Mouse (Mus musculus): ENCODE measurements around the gene Nqo2. TPM values are rescaled to one million over a fixed set of nuclear protein-coding genes. Genes with fewer than 3 reads are reported as not detected.

Gene Nqo2
- polyA plus RNA-seq, 1 experiment from 2014 or later, result 8.3 TPM

GRCm38 (mm10) chr13:33966025-33966412 is 1.5 kb downstream of the Nqo2 start:
- Histone ChIP-seq H3K4me3 (ENCODE audit: low read depth, low read length) (no peak overlapping the region), H3K4me1 (ENCODE audit: control insufficient read depth, insufficient read depth, low read length) (0 out of 2 replicates have a peak, but pooled peaks cover 5% of the 10 kb centered on the region), H3K36me3 (ENCODE audit: control insufficient read depth, insufficient read depth, low read length) (no peaks in the 10 kb centered on the region), H3K4me2 (ENCODE audit: low read depth, low read length) (no peak overlapping the region), H3K9me3 (ENCODE audit: control insufficient read depth, low read length) (no peaks in the 10 kb centered on the region), H3K27ac (ENCODE audit: low read depth, low read length) (no peak overlapping the region), H3K9ac (replicated peaks; ENCODE audit: low read depth, low read length) (no peak overlapping the region), H3K27me3 (ENCODE audit: control insufficient read depth, insufficient read depth, low read length) (no peaks in the 10 kb centered on the region)
- ATAC-seq (ENCODE audit: low read depth), result no peak
- WGBS, result 77% methylated on average over 4 of the region's 4 CpGs

DNA sequence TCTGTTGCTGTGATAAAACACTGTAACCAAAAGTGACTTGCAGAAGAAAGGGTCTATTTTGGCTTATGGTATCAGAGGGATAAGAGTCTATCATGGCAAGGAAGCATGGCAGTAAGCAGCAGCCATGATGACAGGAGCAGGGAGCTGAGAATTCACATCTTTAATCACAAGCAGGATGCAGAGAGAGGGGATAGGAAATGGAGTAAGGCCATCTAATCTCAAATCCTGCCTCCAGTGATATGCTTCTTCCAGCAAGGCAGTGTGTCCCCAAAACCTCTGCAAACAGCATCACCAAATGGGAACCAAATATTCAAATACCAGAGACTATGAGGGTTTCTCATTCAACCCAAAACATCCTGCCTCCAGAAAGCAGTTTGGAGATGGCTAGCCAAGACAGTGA is 2.1 kb downstream of the Nqo2 start:
- Histone ChIP-seq H3K27ac (ENCODE audit: low read depth, low read length) (no peak overlapping the region), H3K4me2 (ENCODE audit: low read depth, low read length) (no peak overlapping the region), H3K36me3 (ENCODE audit: control insufficient read depth, insufficient read depth, low read length) (no peaks in the 10 kb centered on the region), H3K9ac (replicated peaks; ENCODE audit: low read depth, low read length) (no peak overlapping the region), H3K4me3 (ENCODE audit: low read depth, low read length) (no peak overlapping the region), H3K9me3 (ENCODE audit: control insufficient read depth, low read length) (no peaks in the 10 kb centered on the region), H3K27me3 (ENCODE audit: control insufficient read depth, insufficient read depth, low read length) (no peaks in the 10 kb centered on the region), H3K4me1 (ENCODE audit: control insufficient read depth, insufficient read depth, low read length) (0 out of 2 replicates have a peak, but pooled peaks cover 5% of the 10 kb centered on the region)
- ATAC-seq (ENCODE audit: low read depth), result no peak

GRCm38 (mm10) chr13:33989625-33990024 is 25.1 kb downstream of the Nqo2 start:
- Histone ChIP-seq H3K4me1 (ENCODE audit: control insufficient read depth, insufficient read depth, low read length) (no peaks in the 10 kb centered on the region), H3K9me3 (ENCODE audit: control insufficient read depth, low read length) (no peaks in the 10 kb centered on the region), H3K27me3 (ENCODE audit: control insufficient read depth, insufficient read depth, low read length) (no peaks in the 10 kb centered on the region), H3K9ac (replicated peaks; ENCODE audit: low read depth, low read length) (no peak overlapping the region), H3K4me3 (ENCODE audit: low read depth, low read length) (no peak overlapping the region), H3K4me2 (ENCODE audit: low read depth, low read length) (no peak overlapping the region), H3K27ac (ENCODE audit: low read depth, low read length) (no peak overlapping the region), H3K36me3 (ENCODE audit: control insufficient read depth, insufficient read depth, low read length) (no peaks in the 10 kb centered on the region)
- 80% methylated on average over 5 of the region's 5 CpGs for WGBS
- no peak for ATAC-seq (ENCODE audit: low read depth)

DNA sequence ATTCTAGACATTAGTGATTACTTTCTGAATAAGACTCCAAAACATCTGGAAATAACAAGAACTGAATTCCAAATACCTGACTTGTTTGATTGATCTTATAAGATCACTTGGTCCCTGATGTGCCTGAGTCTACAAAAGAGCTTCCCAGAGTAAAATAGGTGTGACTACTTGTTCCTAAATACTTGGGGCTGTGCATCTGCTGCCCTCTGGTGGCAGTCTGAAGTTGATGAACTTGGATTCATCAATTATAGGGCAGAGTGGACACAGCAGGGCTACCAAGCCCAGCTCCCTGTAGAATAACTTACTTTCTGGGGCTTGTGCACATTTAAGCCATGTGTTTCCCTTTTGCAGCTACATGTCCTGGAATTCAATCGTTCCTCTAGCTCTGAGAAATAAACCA is 30.7 kb downstream of the Nqo2 start:
- WGBS, result 32% methylated on average over 1 of the region's 1 CpGs
- Histone ChIP-seq H3K27me3 (ENCODE audit: control insufficient read depth, insufficient read depth, low read length) (no peaks in the 10 kb centered on the region), H3K27ac (ENCODE audit: low read depth, low read length) (no peak overlapping the region), H3K4me2 (ENCODE audit: low read depth, low read length) (no peak overlapping the region), H3K4me3 (ENCODE audit: low read depth, low read length) (no peak overlapping the region), H3K9ac (replicated peaks; ENCODE audit: low read depth, low read length) (no peak overlapping the region), H3K4me1 (ENCODE audit: control insufficient read depth, insufficient read depth, low read length) (no peaks in the 10 kb centered on the region), H3K9me3 (ENCODE audit: control insufficient read depth, low read length) (no peaks in the 10 kb centered on the region), H3K36me3 (ENCODE audit: control insufficient read depth, insufficient read depth, low read length) (no peaks in the 10 kb centered on the region)
- no peak for ATAC-seq (ENCODE audit: low read depth)

GRCm38 (mm10) chr13:34002058-34003006 is 37.8 kb downstream of the Nqo2 start, which contains the start of the genes Ripk1 and Serpinb6a:
Gene Ripk1 (plus strand): TSS chr13:34002363.
Gene Serpinb6a (minus strand): TSS chr13:34002794.
- H3K36me3 ChIP-seq (ENCODE audit: control insufficient read depth, insufficient read depth, low read length), result no peaks in the 10 kb centered on the region
- peak within 1 kb of the TSS; percentile 83 for H3K4me2 ChIP-seq (ENCODE audit: low read depth, low read length)
- ATAC-seq (ENCODE audit: low read depth), result peak; percentile 96
- H3K9me3 ChIP-seq (ENCODE audit: control insufficient read depth, low read length), result no peaks in the 10 kb centered on the region
- peak within 1 kb of the TSS; percentile 88 for H3K27ac ChIP-seq (ENCODE audit: low read depth, low read length)
- H3K4me1 ChIP-seq (ENCODE audit: control insufficient read depth, insufficient read depth, low read length), result no peaks in the 10 kb centered on the region
- WGBS, result under 1% methylated on average over 86 of the region's 92 CpGs
- peak within 1 kb of the TSS; percentile 90 for H3K9ac ChIP-seq (replicated peaks; ENCODE audit: low read depth, low read length)
- no peaks in the 10 kb centered on the region for H3K27me3 ChIP-seq (ENCODE audit: control insufficient read depth, insufficient read depth, low read length)
- peak within 1 kb of the TSS; percentile 96 for H3K4me3 ChIP-seq (ENCODE audit: low read depth, low read length)

- no peaks in the 10 kb centered on the region for H3K9me3 ChIP-seq (ENCODE audit: control insufficient read depth, low read length)
- peak overlapping the region; percentile 96 for H3K4me3 ChIP-seq (ENCODE audit: low read depth, low read length)
- H3K27ac ChIP-seq (ENCODE audit: low read depth, low read length), result peak overlapping the region; percentile 52; the same call in 1 of the 2 replicates
- H3K4me2 ChIP-seq (ENCODE audit: low read depth, low read length), result peak overlapping the region; percentile 83
- WGBS, result 13% methylated on average over 5 of the region's 5 CpGs
- H3K36me3 ChIP-seq (ENCODE audit: control insufficient read depth, insufficient read depth, low read length), result no peaks in the 10 kb centered on the region
- H3K9ac ChIP-seq (replicated peaks; ENCODE audit: low read depth, low read length), result peak overlapping the region; percentile 90; the same call in 1 of the 2 replicates
- no peaks in the 10 kb centered on the region for H3K27me3 ChIP-seq (ENCODE audit: control insufficient read depth, insufficient read depth, low read length)
- ATAC-seq (ENCODE audit: low read depth), result peak; percentile 12; the same call in 1 of the 2 replicates
- H3K4me1 ChIP-seq (ENCODE audit: control insufficient read depth, insufficient read depth, low read length), result no peaks in the 10 kb centered on the region
Observed at GRCm38 (mm10) chr13:34003058-34003457, 38.6 kb downstream of the Nqo2 start.

- Histone ChIP-seq H3K27ac (ENCODE audit: low read depth, low read length) (no peak overlapping the region), H3K27me3 (ENCODE audit: control insufficient read depth, insufficient read depth, low read length) (no peaks in the 10 kb centered on the region), H3K4me3 (ENCODE audit: low read depth, low read length) (no peak overlapping the region), H3K4me2 (ENCODE audit: low read depth, low read length) (no peak overlapping the region), H3K4me1 (ENCODE audit: control insufficient read depth, insufficient read depth, low read length) (no peaks in the 10 kb centered on the region), H3K36me3 (ENCODE audit: control insufficient read depth, insufficient read depth, low read length) (0 out of 2 replicates have a peak, but pooled peaks cover 3% of the 10 kb centered on the region), H3K9ac (replicated peaks; ENCODE audit: low read depth, low read length) (no peak overlapping the region), H3K9me3 (ENCODE audit: control insufficient read depth, low read length) (no peaks in the 10 kb centered on the region)
- ATAC-seq (ENCODE audit: low read depth), result no peak
- WGBS, result 74% methylated on average over 2 of the region's 2 CpGs
Observed at GRCm38 (mm10) chr13:34007234-34007633, 42.7 kb downstream of the Nqo2 start.

DNA sequence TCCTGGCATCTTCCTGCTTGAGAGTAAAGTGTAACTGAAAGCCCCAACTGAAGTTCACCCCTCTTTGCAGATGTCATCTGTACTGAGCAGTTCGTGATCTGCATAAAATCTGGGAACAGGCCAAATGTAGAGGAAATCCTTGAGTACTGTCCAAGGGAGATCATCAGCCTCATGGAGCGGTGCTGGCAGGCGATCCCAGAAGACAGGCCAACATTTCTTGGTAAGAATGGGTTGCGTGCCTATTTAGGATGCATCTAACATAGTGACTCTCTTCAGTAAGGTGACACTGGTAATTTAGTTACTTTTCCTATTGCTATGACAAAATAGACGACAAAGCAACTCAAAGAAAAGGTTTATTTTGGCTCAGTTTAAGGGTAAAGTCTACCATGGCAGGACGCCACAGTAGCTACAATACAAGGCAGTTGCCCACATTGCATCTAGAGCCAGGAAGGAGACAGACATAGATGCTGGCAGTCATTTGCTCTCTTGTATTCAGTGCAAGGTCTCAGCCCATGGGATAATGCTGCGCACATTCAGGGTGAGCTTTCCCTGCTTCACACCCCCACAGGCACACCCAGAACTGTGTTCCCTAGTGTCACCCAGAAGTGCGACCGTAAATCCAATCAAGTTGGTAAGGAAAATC is 52.6 kb downstream of the Nqo2 start:
- no peaks in the 10 kb centered on the region for H3K4me1 ChIP-seq (ENCODE audit: control insufficient read depth, insufficient read depth, low read length)
- peaks cover 17% of the 10 kb centered on the region for H3K36me3 ChIP-seq (ENCODE audit: control insufficient read depth, insufficient read depth, low read length)
- H3K27ac ChIP-seq (ENCODE audit: low read depth, low read length), result no peak overlapping the region
- no peaks in the 10 kb centered on the region for H3K27me3 ChIP-seq (ENCODE audit: control insufficient read depth, insufficient read depth, low read length)
- H3K9me3 ChIP-seq (ENCODE audit: control insufficient read depth, low read length), result no peaks in the 10 kb centered on the region
- H3K4me2 ChIP-seq (ENCODE audit: low read depth, low read length), result no peak overlapping the region
- 90% methylated on average over 9 of the region's 9 CpGs for WGBS
- no peak overlapping the region for H3K4me3 ChIP-seq (ENCODE audit: low read depth, low read length)
- ATAC-seq (ENCODE audit: low read depth), result no peak
- H3K9ac ChIP-seq (replicated peaks; ENCODE audit: low read depth, low read length), result no peak overlapping the region

DNA sequence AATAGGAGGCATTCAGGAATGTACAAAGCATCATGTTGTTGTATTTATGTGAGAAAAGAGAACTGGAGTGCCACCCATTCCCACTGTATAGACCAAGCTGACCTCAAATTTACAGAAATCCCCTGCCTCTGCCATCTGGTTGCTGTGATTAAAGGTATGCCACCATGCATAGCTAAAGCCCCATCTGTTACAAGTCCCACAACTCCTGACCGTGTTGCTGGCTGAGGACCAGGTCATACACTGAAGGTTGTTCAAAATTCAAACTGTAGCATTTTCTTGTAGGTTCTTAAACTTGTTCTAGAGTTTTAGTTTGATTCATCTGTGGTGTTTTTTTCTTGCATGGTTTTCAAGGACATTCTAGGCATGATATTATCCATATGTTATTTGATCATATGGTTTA is 54.0 kb downstream of the Nqo2 start:
- Histone ChIP-seq H3K4me2 (ENCODE audit: low read depth, low read length) (no peak overlapping the region), H3K9ac (replicated peaks; ENCODE audit: low read depth, low read length) (no peak overlapping the region), H3K27me3 (ENCODE audit: control insufficient read depth, insufficient read depth, low read length) (no peaks in the 10 kb centered on the region), H3K4me1 (ENCODE audit: control insufficient read depth, insufficient read depth, low read length) (no peaks in the 10 kb centered on the region), H3K4me3 (ENCODE audit: low read depth, low read length) (no peak overlapping the region), H3K9me3 (ENCODE audit: control insufficient read depth, low read length) (no peaks in the 10 kb centered on the region), H3K36me3 (ENCODE audit: control insufficient read depth, insufficient read depth, low read length) (peaks cover 19% of the 10 kb centered on the region), H3K27ac (ENCODE audit: low read depth, low read length) (no peak overlapping the region)
- no peak for ATAC-seq (ENCODE audit: low read depth)
- 73% methylated on average over 1 of the region's 1 CpGs for WGBS

All from neural tube, embryonic 14.5 days (tissue).